Mouse (Mus musculus) G1E (cell line): ENCODE measurements around the gene Mfsd5.

Source experiments
- CTCF ChIP-seq: IDR thresholded peaks from 2 replicates; pipeline ENCODE4 v1.5.1; 2012; ENCODE audit warnings: low read depth, low read length, inconsistent platforms, mixed read lengths
- GATA1 ChIP-seq: IDR thresholded peaks from 2 replicates; pipeline ENCODE4 v1.6.1; 2012; ENCODE audit warnings: borderline replicate concordance, low read length, inconsistent platforms, mixed read lengths
- POLR2AphosphoS5 ChIP-seq: IDR thresholded peaks from 2 replicates; pipeline ENCODE4 v1.6.1; 2012; ENCODE audit warnings: low read depth, low read length, inconsistent platforms; ENCODE audit not compliant: insufficient replicate concordance
- TAL1 ChIP-seq: conservative IDR thresholded peaks from 2 replicates; pipeline ENCODE4 v1.6.1; 2012; ENCODE audit warnings: low read depth, low read length, inconsistent platforms, mixed read lengths

GRCm38 (mm10) chr15:102231748-102232147, 47.5 kb upstream of the Mfsd5 start, which contains the start of gene Itgb7:
- TF ChIP-seq CTCF (no peak), TAL1 (no peak; the same call in 1 of the 2 replicates), GATA1 (no peak), POLR2AphosphoS5 (no peak)
